Mouse (Mus musculus) heart, postnatal 4 days (tissue): Measurements from ENCODE around the gene Tmem104. TPM values are rescaled to one million over a fixed set of nuclear protein-coding genes. Genes with fewer than 3 reads are reported as not detected.

ENCODE experiments used
- DNase-seq: peaks from one replicate; pipeline ENCODE4 v3.0.0; 2021
- total RNA-seq, 2 experiments: library from RNA; stranded (reverse); gene quantifications; 2 replicates each; pipeline ENCODE4 v1.2.3; 2021

The Tmem104 gene
- total RNA-seq, 2 experiments from 2014 or later: 5.2 to 9.3 TPM

DNA sequence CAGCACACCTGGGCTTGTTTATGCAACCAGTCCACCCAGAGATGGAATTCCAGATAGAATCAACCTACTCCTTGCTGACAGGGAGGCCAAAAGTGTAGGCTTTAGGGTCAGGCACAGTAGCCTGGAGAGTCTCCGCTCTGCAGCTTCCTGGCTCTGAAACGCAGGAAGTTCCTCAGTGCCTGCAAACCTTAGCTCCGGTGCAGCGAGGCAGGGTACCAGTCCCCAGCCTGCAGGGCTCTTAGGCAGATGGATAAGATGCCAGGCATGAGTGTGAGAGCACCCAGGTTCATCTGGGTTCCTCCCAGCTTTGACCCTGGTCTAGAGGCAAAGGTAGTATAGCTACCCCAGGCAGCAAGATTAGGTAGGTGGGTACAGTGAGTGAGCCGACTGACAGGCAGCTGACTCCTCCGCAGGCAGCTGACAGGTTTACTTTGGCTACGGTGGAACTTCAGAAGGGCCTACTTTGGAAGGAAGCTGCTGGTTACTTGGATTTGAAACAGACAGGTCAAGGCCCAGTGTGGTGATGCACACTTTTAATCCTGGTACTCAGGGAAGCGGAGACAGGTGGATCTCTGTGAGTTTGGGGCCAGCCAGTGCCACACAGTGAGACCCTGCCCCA, 19.5 kb upstream of the Tmem104 start:
- DNase-seq: no peak

DNA sequence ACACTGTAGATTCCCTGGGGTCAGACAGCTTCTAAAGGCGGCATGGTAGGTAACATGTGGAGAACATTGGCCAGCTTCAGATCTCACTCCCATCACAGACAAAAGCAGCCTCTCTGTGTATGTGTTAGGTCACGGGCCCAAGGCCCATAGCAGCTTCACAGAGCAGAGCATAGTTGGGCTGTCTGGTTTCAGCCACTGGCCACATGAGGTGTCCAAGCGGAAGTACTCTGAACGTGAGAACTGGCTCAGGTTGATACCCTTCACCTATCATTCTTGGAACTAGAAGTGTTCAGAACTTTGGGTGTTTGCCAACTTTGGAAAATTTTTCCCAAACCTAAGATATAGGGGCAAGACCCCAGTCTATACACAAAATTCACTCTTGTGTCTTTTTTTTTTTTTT, 17.9 kb upstream of the Tmem104 start:
- DNase-seq: no peak

DNA sequence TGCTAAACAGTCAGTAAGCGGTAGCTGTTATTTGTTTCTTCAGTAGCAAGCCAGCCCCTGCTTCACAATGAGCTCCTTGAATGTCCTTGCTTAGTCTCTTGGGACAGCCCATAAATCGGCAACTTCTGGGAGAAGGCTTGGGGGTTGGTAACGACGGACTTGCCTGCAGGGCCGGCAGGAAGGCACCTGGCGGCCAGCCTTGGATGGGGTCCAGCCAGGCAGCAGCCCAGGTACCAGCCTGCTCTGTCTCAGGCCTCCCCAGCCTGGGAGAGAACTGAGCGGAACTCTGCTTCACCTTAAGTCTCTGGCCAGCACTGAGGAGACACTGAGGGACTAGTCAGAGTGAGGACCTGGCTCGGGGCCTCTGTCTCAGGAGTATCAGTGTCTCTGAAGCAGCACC, 16.2 kb upstream of the Tmem104 start:
- no peak for DNase-seq

DNA sequence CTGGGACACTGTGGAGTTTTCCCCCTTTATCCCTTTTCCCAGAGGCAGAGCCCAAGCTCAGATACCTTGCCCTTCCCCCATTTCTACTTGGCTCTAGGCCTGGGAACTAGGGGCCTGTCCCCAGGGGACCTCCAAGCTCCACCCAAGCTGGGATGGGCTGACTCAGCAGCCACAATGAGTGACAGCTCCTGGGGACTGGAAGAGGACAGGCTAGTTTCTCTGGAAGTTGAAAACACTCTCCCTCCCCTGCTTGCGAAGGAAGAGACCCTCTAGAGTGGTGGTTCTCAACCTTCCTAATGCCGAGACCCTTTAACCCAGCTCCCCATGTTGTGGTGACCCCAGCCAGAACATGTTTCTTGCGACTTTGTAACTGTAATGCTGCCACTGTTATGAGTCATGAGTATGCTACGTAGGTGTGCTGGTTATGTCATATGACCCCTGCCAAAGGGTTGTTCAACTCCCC, 14.4 kb upstream of the Tmem104 start:
- peak; percentile 79 for DNase-seq

DNA sequence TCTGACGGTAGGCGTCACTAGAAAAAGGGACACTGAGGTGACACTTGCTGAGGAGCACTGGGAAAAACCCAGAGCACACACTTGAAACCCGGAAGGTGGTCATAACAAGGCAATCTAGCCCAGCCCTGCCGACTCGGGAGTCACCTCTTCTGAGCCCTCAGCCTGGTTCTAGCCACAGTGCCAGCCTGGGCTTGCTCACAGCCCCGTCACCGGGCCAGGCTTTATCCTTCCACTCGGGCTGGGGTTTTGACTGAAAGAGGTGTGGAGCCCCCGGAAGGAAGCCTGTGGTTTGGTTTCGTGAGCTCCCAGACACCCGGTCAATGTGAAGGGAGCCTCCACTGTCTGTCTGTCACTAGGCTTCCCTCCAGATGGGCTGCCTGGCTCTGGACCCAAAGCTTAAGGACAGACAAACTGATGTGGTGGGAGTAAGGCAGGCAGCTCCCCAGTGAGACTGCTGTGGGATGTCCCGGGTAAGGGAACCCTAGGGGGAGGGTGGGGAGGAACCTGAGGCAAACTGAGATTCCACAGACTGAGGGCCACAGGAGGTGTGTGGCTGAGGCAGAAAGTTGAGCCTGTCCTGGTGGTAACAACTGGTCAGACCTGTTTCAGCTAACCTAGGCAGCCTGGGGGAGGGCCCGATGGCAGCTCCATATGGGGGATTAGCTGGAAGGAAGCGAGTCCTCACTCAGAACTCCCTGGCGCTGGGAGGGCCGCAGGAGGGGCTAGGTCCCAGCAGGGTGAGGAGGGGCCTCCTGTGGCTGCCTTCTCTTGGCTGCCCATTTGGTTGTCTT, 13.5 kb upstream of the Tmem104 start:
- DNase-seq: no peak

- no peak for DNase-seq
Measured at GRCm38 (mm10) chr11:115176399-115177190, 10.7 kb upstream of the Tmem104 start.

DNA sequence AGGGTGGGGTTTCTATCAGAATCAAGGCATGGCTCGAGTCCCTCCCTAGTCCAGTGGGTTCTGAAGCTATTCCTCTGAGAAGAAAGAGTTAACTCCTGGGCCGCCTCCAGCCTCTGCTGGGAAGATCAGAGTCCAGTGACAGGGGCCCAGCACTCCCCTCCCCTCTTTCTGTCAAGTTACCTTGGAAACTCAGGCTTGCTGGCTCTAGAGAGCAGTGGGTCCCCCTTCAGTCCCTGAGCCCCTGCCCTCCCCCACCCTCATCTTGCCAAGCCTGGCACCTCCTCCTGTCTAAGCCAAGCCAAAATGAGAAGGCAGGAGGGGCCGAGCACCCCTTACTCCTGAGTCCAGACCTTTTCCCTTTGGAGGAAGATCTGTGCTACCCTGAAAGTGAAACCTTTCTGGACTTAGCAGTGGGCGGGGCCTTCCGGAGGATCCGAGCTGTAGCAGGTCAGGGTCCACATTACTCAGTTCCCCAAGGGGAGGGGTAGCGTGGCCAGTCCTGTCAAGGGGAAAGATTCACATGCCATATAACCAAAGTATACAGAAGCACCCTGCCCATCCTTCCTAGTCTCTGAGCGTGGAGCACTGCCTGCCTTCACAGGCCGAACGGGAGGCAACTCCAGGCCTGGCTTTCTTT, 9.6 kb upstream of the Tmem104 start:
- no peak for DNase-seq

GRCm38 (mm10) chr11:115178766-115179165, 8.5 kb upstream of the Tmem104 start:
- DNase-seq: no peak

DNA sequence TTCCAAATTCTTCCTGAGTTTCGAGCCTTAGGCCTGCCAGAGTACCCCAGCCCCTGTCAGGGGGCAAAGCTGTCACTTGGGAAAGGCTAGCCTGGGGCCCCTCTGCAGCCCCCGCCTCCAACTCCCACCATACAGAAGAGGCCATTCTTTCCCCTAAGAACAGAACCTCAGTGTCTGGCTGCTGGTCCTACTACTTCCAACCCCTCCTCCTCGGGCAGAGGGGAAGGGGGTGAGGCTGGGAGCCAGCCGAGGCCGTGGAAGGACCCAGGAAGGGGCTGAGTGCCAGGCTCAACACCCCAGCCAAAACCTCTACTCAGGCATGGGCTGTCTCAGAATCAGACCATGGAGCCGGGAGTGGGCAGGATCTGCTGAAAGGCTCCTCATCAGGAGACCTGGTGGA, 8.1 kb upstream of the Tmem104 start:
- no peak for DNase-seq

GRCm38 (mm10) chr11:115179881-115180280, 7.4 kb upstream of the Tmem104 start:
- no peak for DNase-seq

DNA sequence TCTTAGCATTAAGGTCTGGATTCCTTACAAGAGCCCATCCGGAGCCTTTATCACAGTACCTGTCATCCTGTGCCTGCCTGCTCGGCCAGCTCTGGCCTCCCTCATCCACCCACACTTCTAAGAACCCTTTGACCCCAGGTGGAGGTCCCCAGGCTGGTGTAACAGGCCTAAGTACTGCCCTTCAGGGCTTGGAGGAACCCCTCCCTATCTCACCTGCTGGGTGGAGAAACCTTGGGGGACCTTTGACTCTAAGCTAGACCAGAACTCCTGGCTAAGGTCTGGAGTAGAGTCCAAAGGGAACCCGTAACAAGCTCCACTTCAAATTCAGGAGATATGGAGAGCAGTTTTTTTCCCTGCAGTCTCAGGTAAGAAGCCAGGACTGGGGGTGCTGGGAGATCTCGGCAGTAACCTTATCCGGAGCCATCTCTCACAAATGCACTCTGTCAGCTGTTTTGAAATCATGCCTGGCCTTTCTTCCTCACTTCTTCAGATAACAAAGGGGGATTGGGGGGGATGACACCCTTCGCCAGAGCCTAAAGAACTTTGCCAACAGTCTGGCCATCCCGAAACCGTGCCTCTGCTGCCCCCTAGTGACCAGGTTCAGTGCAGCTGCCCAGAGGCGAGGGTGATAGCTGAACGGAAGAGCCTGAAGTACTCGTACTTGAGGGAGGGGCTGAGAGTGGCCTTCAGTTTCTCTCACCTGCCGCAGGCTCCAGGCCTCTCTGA, 5.2 kb upstream of the Tmem104 start:
- peak; percentile 92 for DNase-seq

DNA sequence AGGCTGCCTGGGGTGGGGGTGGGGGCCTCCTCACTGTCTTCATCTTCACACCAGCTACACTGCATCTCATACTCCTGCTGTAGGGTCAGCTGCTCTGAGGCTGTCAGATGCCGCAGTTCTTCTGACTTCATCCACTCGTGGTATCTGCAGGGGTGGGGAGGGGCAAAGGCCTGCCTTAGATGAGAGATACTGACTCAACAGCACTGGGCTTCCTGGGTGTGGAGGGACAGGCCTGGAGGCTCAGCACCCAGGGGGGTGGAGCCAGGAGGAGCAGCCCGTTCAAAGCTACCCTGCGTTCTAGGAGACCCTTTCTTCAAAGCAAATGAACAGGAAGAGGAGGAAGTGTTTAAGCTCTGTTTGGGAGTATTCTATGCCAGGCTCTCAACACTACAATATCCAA, 2.3 kb upstream of the Tmem104 start:
- no peak for DNase-seq

GRCm38 (mm10) chr11:115187693-115188092, 406 bp downstream of the Tmem104 start, which contains the start of gene Nat9:
Gene Nat9 (minus strand): TSS chr11:115187859.
- DNase-seq: no peak

DNA sequence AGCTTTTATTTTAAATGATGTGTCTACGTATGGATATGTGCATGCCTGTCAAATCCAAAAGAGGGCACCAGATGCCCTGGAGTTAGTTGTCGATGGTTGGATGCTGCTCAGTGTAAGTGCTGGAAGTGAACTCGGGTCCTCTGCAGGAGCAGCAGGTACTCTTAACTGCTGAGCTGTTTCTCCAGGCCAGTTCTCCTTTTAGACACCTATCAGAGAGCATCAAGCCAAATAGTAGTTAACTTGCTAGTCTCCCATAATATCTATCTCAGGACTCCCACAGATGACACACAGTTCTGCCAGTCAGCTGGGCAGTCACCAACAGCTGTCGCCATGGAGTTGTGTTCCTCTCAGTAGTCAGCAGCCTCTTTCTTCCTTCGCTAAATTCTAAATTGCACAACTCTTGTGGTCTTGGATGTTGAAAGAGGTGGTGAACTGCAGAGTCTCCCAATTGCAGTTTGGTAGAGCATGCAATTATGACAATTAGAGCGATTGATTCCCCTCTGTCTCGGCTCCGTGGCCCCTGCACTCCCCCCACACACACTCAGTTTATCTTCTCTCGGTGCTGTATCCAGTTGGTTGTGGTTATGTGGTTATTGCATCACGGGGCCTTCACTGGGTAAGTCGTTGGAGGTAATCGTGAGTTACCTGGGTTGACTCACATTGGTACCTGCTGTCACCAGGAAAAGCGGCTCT, 1.4 kb downstream of the Tmem104 start:
- no peak for DNase-seq

DNA sequence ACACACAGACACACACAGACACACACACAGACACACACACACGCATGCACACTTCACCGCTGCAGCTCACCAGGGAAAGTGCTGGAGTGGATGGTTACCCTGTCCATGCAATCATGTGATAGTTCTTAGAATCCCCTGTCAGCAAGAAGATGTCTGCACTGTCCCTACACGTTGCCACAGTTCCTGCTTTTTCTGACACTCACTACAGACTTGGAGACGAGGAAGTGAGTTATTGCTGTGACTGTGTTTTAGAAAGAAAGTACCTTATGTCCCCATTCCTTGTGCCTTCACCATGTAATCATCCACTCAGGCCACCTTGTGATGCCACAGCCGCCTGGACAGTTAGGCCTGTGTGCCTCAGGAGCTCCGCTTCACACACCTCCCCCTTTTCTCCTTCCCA, 2.0 kb downstream of the Tmem104 start:
- no peak for DNase-seq

- DNase-seq: peak; percentile 69
Measured at GRCm38 (mm10) chr11:115192180-115192579, 4.9 kb downstream of the Tmem104 start.

DNA sequence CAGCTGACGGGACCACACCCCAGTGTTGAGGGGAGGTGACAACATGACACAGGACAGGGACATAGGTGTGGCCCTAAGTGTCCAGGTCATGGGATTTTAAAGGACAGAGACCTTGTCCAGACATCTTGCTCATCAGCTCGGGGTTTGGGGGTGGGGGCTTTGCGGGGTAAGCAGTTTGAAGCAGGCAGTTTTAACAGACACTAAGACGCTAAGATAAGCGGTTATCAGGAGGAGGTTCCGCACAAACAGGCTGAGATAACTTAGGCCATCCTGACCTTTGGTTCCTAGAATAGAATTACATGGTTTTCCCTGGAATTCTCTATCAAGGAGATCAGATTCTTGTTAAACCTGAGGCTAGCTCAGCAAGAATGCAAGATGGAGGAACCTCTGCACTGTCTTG, 7.4 kb downstream of the Tmem104 start:
- DNase-seq: no peak

DNA sequence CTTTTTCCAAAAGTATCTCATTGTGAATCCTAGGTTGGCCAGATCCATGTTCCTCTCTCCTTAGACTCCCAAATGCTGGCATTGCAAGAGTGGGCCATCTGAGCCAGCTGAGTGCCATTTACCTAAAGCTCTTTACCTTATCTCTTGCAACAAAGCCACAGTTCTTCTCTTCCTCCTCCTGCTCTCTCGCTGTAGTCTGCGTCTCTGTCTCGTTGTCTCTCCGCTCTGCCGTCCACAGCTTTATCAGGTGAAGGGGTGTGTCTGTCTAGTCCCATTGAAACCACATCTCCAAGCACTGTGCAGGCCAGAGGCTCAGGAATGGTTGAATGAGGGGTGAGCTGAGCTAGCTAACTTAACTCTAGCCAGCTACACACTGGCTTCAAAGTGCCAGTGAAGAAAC, 8.6 kb downstream of the Tmem104 start:
- no peak for DNase-seq

GRCm38 (mm10) chr11:115197558-115197957, 10.3 kb downstream of the Tmem104 start:
- no peak for DNase-seq

DNA sequence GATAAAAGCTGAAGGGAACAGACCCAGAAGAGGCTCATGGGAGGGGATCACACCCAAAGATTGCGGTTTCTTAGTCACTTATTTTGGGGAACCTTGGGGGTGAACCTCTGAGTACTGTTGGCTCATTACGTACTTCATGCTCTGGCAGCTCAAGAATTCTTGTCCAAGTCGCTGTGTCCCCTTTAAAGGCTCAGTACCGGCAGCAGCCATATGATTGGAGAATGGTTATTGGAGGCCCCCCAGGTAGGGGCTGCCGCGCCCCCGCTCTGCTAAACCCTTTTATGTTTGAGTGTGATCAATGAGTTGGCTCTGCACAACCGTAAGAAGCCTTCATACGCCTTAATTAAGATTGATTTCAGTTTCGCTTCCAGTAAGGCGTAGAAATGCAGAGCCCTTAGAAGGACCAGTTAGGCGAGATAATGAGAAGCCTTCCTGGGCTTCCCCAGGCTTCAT, 11.7 kb downstream of the Tmem104 start:
- no peak for DNase-seq

GRCm38 (mm10) chr11:115200520-115200919, 13.2 kb downstream of the Tmem104 start:
- no peak for DNase-seq
